Mouse (Mus musculus) embryo, embryonic 11.5 days (tissue): ENCODE measurements around the gene Pid1.
A peak's percentile ranks its signal among the peaks of the same experiment; 100 is the strongest.
"Not testable (repeated sequence)": the region's sequence is repeated elsewhere in the genome, so short reads cannot be mapped to it uniquely, and the experiment has no call there.

Source experiments
- DNase-seq: peaks from one replicate; pipeline ENCODE4 v3.0.0-alpha.2; 2012; ENCODE audit warnings: low read depth, low spot score

Gene Pid1

GRCm38 (mm10) chr1:84359611-84360500 lies 4.1 kb downstream of the Pid1 start:
- DNase-seq, result no peak

GRCm38 (mm10) chr1:84357216-84357615 lies 6.8 kb downstream of the Pid1 start:
- no peak for DNase-seq

GRCm38 (mm10) chr1:84350262-84350661 lies 13.7 kb downstream of the Pid1 start:
- no peak for DNase-seq

DNA sequence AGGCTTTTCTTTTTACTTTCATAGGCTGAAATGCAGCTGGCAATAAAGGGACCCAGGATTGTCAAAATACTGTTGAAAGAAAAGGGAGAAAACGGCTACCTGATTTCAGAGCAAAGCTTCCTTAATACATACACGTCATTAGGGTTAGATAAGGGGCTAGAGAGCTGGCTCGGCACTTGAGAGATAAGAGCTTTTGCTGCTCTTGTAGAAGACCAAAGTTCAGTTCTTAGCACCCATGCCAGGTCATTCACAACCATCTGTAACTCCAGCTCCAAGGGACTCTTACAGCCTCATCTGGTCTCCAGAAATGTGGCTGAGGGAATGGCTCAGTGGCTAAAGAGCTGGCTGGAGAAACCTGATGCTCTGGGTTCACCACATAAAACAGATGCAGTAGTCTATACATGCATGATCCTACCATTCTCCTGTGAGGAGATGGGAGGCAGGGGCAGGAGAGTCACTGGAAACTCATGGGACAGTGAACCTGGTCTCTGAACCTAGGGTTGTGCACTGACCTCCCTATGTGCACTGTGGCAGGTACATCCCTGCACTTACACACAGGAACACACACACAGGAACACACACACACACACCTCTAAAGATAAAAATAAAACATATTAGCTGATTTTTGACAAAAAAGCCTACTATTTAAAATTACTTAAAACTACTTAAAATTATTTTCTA lies 16.0 kb downstream of the Pid1 start:
- DNase-seq, result no peak

DNA sequence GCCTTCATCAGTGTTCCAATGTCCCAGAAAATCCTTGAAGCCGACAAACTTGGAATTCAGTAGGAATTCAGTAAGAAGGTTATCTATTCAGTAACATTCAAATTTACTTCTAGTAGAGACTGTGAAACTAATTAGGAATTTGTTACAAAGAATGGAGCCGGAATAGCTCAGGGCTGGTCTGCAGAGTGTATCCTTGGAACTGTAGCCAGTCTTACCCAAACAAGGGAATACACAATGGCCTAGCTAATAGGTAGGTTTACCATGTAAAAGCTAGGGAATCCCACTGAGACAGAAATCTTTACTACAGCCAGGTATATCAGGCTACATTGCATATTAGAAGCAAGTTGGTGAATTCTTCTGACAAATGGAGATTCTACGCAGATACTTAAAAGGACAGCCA lies 31.2 kb downstream of the Pid1 start:
- not testable (repeated sequence) for DNase-seq

GRCm38 (mm10) chr1:84331861-84332260 lies 32.1 kb downstream of the Pid1 start:
- not testable (repeated sequence) for DNase-seq

- no peak for DNase-seq
Observed at GRCm38 (mm10) chr1:84325309-84325708, 38.7 kb downstream of the Pid1 start.

DNA sequence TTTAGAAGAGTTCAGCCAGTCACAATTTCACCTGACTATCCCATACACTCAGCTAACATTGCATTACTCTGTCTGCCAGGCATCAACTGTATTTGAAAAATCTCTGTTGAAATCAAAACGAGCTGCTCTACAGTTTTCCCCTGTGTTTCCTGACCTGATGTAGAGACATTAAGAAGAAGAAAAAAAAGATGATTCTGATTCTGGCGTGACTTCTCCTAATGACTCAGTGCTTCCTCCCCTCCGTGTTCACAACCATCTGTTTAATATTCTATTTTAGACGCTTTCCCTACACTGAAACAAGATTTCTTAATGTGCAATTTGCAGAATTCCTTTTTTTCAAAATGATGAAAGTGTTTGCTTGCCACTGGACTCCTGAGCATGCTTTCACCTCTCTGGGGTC lies 42.7 kb downstream of the Pid1 start:
- DNase-seq, result no peak

GRCm38 (mm10) chr1:84318569-84318968 lies 45.4 kb downstream of the Pid1 start:
- DNase-seq, result no peak

DNA sequence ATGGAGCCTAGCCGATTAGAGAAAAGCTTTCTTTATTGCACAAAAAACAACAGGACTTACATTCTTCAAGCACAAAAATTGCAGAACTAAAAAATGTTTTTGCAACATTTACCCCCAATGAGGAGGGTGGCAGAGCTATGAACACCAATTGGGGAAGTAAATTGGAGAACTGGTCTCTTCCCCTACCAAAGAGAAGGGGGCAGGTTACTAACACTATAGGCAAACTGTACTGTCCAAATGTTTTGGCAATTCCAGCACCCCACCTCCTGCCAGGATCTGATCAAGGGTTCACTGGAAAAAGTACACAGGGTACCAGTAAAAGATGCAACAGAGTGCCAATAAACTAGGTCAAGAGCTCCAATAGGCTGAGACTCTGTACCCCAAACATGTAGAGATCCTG lies 46.2 kb downstream of the Pid1 start:
- DNase-seq, result no peak

DNA sequence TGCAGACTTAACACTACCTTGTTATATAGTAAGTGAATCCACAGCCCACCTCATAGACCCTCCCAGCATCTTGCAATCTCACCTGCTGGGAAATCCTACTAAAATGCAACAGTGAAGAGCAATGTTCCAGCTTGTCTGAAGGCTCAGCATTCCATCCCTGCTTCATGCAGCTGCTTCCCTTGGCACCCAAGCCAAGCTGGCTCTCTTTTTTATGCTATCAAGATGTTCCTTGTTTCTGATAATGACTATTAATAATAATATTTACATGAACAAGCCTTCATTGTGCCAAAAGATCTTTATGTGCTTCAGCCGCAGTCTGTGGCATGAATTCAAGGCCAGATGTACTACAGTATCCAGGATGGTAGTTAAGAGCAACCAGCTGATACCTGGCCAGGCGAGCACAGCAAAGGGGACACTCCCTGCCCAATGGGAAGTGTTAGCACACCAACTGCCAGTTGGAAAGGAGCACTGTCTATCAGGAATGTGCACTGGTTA lies 54.0 kb downstream of the Pid1 start:
- DNase-seq, result no peak

GRCm38 (mm10) chr1:84305713-84306421 lies 58.1 kb downstream of the Pid1 start:
- no peak for DNase-seq

DNA sequence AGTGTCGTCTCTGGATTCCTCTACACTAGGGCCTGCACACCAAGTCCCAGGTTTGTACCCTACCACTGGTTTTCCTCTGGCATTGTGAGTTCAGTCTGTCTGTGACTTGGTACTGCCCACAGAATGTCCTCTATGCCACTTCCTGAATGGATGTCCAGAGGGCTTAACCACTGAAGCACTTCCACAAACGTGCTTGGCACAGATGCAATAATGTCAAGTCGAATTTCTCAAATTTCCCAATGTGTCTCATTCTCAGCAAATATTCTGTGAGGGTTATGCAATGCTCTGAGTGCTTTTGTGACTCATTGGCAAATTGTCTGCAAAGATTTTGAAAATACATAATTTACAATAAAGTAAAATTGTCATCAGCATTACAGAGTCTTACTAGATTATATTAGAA lies 61.2 kb downstream of the Pid1 start:
- DNase-seq, result no peak

- DNase-seq, result no peak
Observed at GRCm38 (mm10) chr1:84299719-84300118, 64.3 kb downstream of the Pid1 start.

GRCm38 (mm10) chr1:84286682-84287111 lies 77.3 kb downstream of the Pid1 start:
- DNase-seq, result peak; percentile 51

DNA sequence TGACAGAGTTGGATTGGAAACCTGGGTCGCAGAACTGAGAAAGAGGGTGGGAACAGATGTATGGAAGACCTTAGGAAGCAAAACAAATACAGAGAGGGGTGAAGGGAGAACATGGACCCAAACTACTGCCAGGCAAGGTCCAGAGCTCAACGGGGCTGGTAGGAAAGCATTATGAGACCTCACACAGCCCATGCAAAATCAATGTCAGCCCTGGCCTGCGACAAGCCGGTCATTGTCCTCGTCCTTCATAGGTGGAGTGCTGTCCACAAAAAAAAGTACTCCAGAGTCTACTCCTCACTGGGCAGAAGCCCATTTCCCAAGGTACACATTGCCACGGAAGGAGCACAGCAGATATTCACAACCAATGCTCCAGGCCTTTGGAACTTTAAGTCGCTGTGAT lies 78.4 kb downstream of the Pid1 start:
- no peak for DNase-seq

- DNase-seq, result no peak
Observed at GRCm38 (mm10) chr1:84284293-84285068, 79.5 kb downstream of the Pid1 start.

DNA sequence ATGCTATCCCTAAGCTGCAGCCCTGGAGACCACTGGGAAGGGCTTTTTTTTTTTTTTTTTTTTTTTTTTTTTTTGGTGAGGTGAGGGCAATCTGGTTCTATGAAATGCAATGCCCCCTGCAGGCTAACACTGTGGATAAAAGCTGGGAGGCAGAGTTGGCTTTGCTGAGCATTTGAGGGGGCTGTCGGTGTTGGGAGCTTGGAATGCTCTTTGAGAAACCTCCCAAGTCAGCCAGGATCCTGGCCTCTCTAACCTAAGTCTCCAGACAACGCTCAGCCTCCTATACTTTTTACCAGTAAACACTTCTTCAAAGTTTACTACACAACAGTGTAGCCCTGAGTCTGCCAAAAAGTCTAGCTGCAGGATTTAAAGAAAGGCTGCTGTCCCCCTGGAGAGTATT lies 80.9 kb downstream of the Pid1 start:
- no peak for DNase-seq

DNA sequence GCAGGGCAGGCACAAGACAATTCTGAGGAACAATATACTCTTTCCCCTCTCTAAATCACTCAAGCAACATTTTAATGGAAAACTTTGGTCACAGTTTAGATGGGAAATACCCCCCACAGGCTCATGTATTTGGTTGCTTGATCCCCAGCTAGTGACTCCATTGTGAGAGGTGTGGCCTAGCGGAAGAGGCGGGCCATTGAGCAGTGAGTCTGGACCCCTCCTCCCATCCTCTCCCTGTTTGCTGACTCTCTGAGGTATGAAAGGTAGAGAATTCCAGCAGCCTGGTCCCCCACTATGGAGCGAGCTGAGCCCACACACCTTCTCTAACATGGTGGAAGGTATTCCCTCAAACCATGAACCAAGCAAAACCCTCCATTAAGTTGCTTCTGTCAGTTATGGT lies 83.8 kb downstream of the Pid1 start:
- DNase-seq, result no peak

- no peak for DNase-seq
Observed at GRCm38 (mm10) chr1:84278359-84279255, 85.4 kb downstream of the Pid1 start.
